Mouse (Mus musculus) hindbrain, embryonic 10.5 days (tissue): ENCODE results near the gene Trpm3. TPM values are rescaled to one million over a fixed set of nuclear protein-coding genes. Genes with fewer than 3 reads are reported as not detected.
"Not testable (repeated sequence)": the region's sequence is repeated elsewhere in the genome, so short reads cannot be mapped to it uniquely, and the experiment has no call there.

Source experiments
- DNase-seq: peaks from one replicate; pipeline ENCODE4 v3.0.0-alpha.2; 2017; ENCODE audit warnings: low spot score
- H3K27ac ChIP-seq: fragments of 300-500 bp; sonication (generic); 2 replicates; pipeline ENCODE4 v1.5.1; 2016; ENCODE audit warnings: mild to moderate bottlenecking, moderate library complexity
- H3K27me3 ChIP-seq: fragments of 300-500 bp; sonication (generic); 2 replicates; pipeline ENCODE4 v1.6.1; 2016; ENCODE audit warnings: mild to moderate bottlenecking; ENCODE audit not compliant: poor library complexity, insufficient read depth, severe bottlenecking
- H3K36me3 ChIP-seq: fragments of 300-500 bp; sonication (generic); 2 replicates; pipeline ENCODE4 v1.6.1; 2016; ENCODE audit warnings: mild to moderate bottlenecking, moderate library complexity
- H3K4me1 ChIP-seq: fragments of 300-500 bp; sonication (generic); replicated peaks from 2 replicates; pipeline ENCODE4 v1.6.1; 2016; ENCODE audit warnings: mild to moderate bottlenecking
- H3K4me3 ChIP-seq: fragments of 300-500 bp; sonication (generic); 2 replicates; pipeline ENCODE4 v1.5.1; 2016; ENCODE audit warnings: mild to moderate bottlenecking, moderate library complexity
- H3K9me3 ChIP-seq: fragments of 300-500 bp; sonication (generic); 2 replicates; pipeline ENCODE4 v1.6.1; 2016; ENCODE audit warnings: mild to moderate bottlenecking, moderate library complexity
- WGBS: fragments of 180-500 bp; shearing (Covaris S2); methylation state at CpG from one replicate; pipeline ENCODE4 v1.1.7; 2016; 5-methylcytosine and 5-hydroxymethylcytosine counted together
- polyA plus RNA-seq: library from polyadenylated mRNA; unstranded; fragments of >200 nt; fragmentation: Nextera tagmentation; extraction: Ambion mirVana; gene quantifications from 2 replicates; pipeline ENCODE4 v1.2.1, GENCODE M21; 2016

Trpm3 gene
- polyA plus RNA-seq, 1 experiment from 2014 or later: 14.4 TPM

DNA sequence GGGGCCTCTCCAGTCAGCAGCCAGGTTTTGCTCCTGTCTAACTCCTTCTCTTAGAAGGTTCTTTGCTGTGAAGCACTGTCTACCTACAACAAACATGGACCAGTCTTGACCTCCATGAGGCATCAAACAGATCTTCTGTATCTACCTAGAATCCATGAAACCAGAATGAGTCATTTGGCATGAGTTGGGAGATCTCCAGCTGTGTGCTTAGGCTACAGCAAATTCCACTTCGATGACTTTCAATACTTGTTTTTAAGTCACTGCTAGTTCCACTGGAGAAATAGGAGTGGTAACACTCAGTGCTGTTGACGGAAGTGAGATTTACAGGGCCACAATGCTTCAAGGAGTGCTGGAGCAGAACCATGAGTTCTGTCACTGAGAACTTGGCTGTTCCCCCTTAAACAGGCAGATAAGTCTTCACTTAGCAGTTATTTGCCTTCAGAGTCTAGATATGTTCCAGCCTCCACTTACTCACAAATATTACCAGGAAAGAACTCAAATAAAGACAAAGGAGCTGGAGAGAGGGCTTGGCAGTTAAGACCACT, 689.4 kb downstream of the Trpm3 start:
- no peak overlapping the region for H3K4me3 ChIP-seq
- H3K4me1 ChIP-seq: peaks cover 26% of the 10 kb centered on the region
- no peak overlapping the region for H3K27ac ChIP-seq
- peaks cover 45% of the 10 kb centered on the region for H3K27me3 ChIP-seq
- no peak for DNase-seq
- WGBS: 84% methylated on average over 2 of the region's 2 CpGs
- H3K9me3 ChIP-seq: peaks cover 3% of the 10 kb centered on the region; the same call in 1 of the 2 replicates
- H3K36me3 ChIP-seq: no peaks in the 10 kb centered on the region

DNA sequence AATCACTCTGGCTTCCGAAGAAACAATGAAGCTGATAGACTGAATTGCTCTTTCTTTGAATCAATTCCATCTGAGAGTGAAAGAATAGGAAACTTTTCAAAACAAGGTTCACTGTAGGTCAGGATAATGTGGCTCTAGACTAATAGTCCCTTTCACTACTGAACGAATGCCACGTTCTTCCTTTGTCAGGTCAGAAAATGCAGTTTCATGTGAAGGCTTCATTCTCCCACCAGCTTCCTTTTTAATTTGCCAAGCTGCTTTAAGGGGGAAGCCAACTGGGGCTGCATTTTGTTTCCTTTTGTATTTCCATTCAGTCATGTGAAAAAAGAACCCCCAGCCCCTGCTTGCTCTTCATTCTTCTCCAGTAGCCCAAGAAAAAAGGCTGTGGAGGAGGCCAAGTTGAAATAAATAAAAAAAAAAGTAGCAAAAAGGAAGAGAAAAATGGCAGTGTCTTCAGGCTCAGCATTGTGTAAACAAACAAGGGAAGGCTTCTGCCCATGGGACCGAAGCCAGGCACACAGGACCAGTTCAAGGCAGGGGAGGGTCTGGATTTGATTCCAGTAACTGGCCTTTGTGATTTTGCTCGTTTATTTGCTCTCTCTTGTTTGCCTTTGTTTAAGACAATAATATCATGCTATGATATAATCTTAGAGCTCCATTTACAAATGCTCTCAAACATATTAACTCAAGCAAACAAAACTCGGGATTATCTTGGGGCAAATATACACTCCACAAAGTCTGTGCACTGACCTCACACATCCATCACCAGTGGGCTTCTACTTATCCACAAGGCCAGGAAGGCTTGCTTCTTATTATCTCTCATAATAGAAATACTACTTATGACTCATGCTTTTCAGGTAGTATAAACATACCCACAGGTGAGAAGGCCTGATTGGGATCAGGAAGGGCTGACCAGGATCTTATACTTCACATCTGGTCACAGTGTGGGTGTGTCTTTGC, 702.5 kb downstream of the Trpm3 start:
- H3K36me3 ChIP-seq: no peaks in the 10 kb centered on the region
- H3K27me3 ChIP-seq: peaks cover 36% of the 10 kb centered on the region
- WGBS: 29% methylated on average over 6 of the region's 6 CpGs
- no peaks in the 10 kb centered on the region for H3K9me3 ChIP-seq
- H3K27ac ChIP-seq: no peak overlapping the region
- DNase-seq: no peak
- no peak overlapping the region for H3K4me3 ChIP-seq
- peaks cover 19% of the 10 kb centered on the region for H3K4me1 ChIP-seq

DNA sequence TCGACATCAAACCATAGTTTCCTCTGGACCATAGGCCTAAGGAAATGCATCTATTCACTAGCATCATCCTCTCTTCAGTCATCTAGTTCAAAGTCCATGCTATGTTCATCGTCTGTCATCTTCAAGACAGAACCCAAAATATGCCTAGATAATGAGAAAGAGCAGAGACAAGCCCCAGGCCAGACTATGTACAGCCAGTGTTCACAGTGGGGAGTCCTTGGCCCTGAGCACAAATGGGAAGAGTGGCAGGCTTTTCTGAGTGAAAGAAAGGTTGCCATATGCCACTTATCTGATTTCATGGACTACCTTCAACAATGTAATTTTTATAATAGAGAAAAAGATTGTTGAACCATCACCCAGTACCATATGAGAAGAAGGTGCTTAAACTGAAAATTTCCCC, 703.9 kb downstream of the Trpm3 start:
- Histone ChIP-seq H3K27ac (no peak overlapping the region), H3K4me3 (no peak overlapping the region), H3K9me3 (no peaks in the 10 kb centered on the region), H3K27me3 (peaks cover 38% of the 10 kb centered on the region), H3K36me3 (no peaks in the 10 kb centered on the region), H3K4me1 (peaks cover 30% of the 10 kb centered on the region)
- WGBS: 79% methylated on average over 2 of the region's 2 CpGs
- DNase-seq: no peak

DNA sequence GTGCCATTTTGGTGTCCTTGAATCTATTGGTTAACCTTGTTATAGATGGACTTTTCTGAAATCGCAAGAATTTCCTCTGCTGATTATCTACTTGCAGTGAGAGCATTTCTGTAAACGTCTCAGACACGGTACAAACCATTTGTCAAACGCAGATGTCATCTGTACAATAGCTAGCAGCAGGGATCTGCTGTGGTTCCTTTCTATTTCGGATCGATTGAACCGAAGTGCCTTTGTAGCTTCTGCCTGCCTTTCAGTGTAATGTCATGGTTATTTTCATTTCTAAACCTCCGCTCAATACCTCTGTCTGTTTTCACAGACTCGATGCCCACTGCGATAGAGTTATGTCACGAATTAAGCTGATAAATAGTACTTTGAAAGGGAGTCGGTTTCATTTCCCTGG, 708.9 kb downstream of the Trpm3 start:
- Histone ChIP-seq H3K36me3 (no peaks in the 10 kb centered on the region), H3K27me3 (peaks cover 35% of the 10 kb centered on the region), H3K4me1 (peaks cover 49% of the 10 kb centered on the region), H3K4me3 (no peak overlapping the region), H3K9me3 (no peaks in the 10 kb centered on the region), H3K27ac (peak overlapping the region; percentile 35; the same call in 1 of the 2 replicates)
- peak; percentile 40 for DNase-seq
- WGBS: 27% methylated on average over 12 of the region's 12 CpGs

DNA sequence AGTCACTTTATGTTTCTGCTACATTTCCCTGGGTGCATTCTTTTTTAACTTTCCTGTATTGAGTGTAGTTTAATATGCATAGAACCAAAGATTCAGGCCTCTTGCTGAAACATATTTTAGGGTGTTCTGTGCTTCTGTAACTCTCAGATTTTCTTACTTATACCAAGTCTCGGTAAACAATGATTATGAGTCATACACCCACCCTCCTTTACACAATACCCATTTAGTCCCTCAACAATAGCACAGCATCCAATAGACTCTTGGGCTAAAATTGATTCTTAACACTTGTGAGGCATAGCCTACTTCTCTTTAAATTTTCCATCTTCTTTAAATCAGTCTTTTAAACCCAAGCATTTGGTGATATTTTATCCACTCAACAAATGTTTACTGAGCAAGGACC, 709.4 kb downstream of the Trpm3 start:
- peaks cover 49% of the 10 kb centered on the region for H3K4me1 ChIP-seq
- peak overlapping the region; percentile 60; the same call in 1 of the 2 replicates for H3K27ac ChIP-seq
- peaks cover 30% of the 10 kb centered on the region for H3K27me3 ChIP-seq
- no peaks in the 10 kb centered on the region for H3K9me3 ChIP-seq
- H3K36me3 ChIP-seq: no peaks in the 10 kb centered on the region
- H3K4me3 ChIP-seq: no peak overlapping the region
- no peak for DNase-seq
- 29% methylated on average over 1 of the region's 1 CpGs for WGBS

DNA sequence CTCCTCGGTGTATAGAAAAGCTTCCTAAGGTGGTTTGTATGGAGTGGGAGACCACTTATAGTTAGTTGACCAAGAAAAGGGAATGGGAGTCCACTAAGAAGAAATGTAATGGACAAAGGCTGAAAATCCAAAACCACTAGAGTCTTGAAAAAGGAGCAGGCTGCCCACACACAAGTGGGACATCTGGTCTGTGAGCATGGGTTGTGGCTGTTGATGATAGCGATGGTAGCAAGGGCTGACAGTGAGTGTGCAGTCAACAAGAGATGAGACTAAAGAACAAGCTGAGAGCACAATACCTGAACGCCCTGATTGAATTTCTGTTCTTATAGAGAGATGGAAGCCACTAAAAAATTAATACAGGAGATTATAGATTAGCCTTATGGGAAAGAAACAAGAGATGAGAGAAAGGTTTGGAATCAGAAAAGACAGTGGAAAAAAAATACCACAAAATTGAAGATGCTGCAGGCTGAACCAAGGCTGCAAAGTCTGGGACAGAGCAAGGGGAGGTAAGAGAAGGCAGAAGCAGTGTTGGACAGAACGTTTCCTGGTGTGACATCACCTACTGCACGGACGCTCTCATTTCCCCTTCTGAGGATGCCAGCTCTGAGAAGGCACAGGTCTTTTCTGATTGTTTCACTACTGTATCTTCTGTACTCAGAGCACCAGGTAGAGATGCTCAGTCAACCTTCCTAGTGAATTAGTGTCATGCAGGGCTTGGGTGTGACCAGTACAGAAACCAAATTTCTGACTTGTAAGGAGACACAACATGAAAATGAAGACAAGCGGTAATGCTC, 710.1 kb downstream of the Trpm3 start:
- H3K27ac ChIP-seq: peak overlapping the region; percentile 60
- H3K9me3 ChIP-seq: no peaks in the 10 kb centered on the region
- no peak for DNase-seq
- H3K36me3 ChIP-seq: no peaks in the 10 kb centered on the region
- peaks cover 23% of the 10 kb centered on the region for H3K27me3 ChIP-seq
- H3K4me1 ChIP-seq: peaks cover 49% of the 10 kb centered on the region
- no peak overlapping the region for H3K4me3 ChIP-seq
- 78% methylated on average over 7 of the region's 7 CpGs for WGBS

DNA sequence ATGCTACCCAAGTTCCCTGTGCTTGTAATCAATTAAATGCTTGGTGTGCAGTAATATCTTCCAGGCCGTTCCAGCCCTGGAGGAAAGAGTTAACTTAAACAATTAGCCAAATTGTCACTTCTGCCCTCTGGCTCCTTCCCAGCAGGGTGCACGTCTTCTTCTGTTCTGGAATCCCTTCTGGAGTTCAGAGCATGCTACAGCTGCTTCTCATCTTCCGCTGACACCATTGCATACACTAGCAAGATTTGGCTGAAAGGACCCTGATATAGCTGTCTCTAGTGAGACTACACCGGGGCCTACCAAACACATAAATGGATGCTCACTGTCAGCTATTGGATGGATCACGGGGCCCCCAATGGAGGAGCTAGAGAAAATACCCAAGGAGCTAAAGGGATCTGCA, 712.6 kb downstream of the Trpm3 start:
- peak; percentile 18 for DNase-seq

DNA sequence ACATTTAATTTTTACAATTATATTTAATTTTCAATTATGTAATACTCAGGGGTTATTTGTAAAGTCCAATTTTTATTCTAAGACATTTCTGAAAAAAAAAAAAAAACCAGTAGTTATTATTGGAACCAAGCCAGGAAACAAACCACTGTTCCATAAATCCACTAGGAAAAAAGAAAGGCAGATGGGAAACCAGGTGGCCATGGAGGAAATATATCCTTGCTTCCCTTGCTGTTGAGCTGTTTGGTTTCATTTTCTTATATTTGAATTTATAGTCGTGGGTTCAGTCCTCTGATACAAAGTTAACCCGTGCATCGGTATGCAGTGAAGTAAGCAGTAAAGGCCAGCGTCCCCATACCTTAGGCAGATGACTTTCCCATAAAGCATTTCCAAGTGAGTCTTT, 720.8 kb downstream of the Trpm3 start:
- no peak for DNase-seq
- WGBS: 97% methylated on average over 4 of the region's 4 CpGs
- Histone ChIP-seq H3K27me3 (no peaks in the 10 kb centered on the region), H3K4me3 (no peak overlapping the region), H3K36me3 (no peaks in the 10 kb centered on the region), H3K4me1 (no peaks in the 10 kb centered on the region), H3K9me3 (no peaks in the 10 kb centered on the region), H3K27ac (no peak overlapping the region)

More for the DNA sequence above, 712.6 kb downstream of the Trpm3 start:
- H3K27ac ChIP-seq, H3K27me3 ChIP-seq, H3K9me3 ChIP-seq, H3K4me3 ChIP-seq, H3K36me3 ChIP-seq: not testable (repeated sequence)
- 30% methylated on average over 5 of the region's 5 CpGs for WGBS
- peaks cover 47% of the 10 kb centered on the region for H3K4me1 ChIP-seq

DNA sequence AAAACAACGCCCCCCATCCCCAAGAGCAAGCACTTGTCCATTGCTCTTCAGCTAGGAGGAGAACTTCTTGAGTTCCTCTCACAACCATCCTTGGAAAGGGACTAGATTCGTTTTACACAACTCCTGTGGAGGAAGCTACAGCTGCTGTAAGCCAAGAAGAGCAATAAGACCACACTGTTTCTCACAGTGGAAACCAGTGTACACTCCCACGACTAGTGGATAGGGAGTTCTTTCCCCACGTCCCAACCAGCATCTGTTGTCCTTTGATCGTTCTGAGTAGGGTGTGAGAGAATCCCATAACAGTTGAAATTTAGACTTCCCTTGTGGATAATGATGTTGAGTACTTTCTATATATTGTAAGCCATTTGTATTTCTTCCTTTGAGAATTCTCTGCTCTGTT, 728.6 kb downstream of the Trpm3 start:
- DNase-seq: no peak
- no peaks in the 10 kb centered on the region for H3K27me3 ChIP-seq
- H3K27ac ChIP-seq: no peak overlapping the region
- no peak overlapping the region for H3K4me3 ChIP-seq
- no peaks in the 10 kb centered on the region for H3K9me3 ChIP-seq
- H3K36me3 ChIP-seq: no peaks in the 10 kb centered on the region
- 83% methylated on average over 5 of the region's 5 CpGs for WGBS
- H3K4me1 ChIP-seq: no peaks in the 10 kb centered on the region

DNA sequence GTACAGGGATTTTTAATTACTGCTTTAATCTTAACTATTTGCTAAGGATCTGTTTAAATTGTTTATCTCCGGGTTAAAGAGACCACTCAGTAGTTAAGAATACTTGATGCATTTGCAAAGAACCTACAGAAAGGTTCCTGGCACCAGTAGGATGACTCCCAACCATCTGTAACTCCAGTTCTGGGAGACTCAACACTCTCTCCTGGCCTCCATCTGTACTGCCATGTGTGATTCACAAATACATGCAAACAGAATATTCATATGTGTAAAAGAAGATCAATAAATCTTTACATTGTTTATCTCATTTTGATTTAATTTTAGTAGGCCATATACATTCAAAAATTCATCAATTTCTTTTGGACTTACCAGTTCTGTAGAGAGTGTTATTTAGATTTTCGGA, 731.0 kb downstream of the Trpm3 start:
- WGBS: 94% methylated on average over 2 of the region's 2 CpGs
- no peak overlapping the region for H3K27ac ChIP-seq
- H3K4me3 ChIP-seq: no peak overlapping the region
- H3K4me1 ChIP-seq: 0 out of 2 replicates have a peak, but pooled peaks cover 6% of the 10 kb centered on the region
- no peak for DNase-seq
- no peaks in the 10 kb centered on the region for H3K27me3 ChIP-seq
- no peaks in the 10 kb centered on the region for H3K9me3 ChIP-seq
- no peaks in the 10 kb centered on the region for H3K36me3 ChIP-seq

DNA sequence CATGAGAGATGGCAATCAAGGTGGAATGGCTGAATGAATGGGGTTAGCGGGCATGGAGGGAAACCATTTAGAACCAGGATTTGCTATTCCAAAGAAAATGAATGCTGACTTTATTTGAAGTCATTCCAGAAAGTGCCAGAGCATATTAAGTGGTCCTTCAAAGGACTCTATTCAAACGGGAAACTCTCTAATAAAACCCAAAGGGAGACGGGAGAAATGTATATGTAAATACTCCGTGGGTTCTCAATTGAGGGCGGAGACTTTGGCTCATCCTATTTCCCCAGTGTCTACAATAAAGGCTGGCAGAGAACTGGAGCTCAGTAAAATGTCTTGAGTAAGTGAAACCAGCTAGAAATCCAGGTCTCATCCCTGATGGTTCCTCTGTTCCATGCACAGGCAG, 733.6 kb downstream of the Trpm3 start:
- H3K27me3 ChIP-seq: no peaks in the 10 kb centered on the region
- H3K36me3 ChIP-seq: no peaks in the 10 kb centered on the region
- H3K4me1 ChIP-seq: 0 out of 2 replicates have a peak, but pooled peaks cover 6% of the 10 kb centered on the region
- H3K9me3 ChIP-seq: no peaks in the 10 kb centered on the region
- H3K4me3 ChIP-seq: no peak overlapping the region
- WGBS: 57% methylated on average over 5 of the region's 5 CpGs
- no peak for DNase-seq
- H3K27ac ChIP-seq: no peak overlapping the region

DNA sequence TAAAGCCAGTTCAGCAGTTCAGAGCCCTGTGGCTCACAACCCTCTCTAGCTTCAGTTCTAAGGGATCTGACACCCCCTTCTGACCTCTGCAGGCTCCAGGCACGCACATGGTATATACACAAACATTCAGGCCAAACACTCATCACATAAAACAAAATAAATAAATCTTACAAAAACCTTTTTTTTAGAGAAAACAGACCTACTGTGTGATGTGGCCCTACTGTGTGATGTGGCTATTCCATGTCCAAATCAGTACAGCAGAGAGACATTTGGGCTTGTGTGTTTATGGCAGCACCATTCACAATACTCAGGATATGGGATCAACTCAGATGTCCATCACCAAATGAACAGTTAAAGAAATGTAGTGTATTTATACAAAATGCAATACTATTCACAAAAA, 741.4 kb downstream of the Trpm3 start:
- 64% methylated on average over 1 of the region's 1 CpGs for WGBS
- no peak for DNase-seq
- Histone ChIP-seq H3K4me1 (peaks cover 9% of the 10 kb centered on the region), H3K4me3 (no peak overlapping the region), H3K27ac (no peak overlapping the region), H3K9me3 (no peaks in the 10 kb centered on the region), H3K27me3 (peaks cover 6% of the 10 kb centered on the region), H3K36me3 (no peaks in the 10 kb centered on the region)
